Mouse (Mus musculus) mature B cell (primary cell): Measurements from ENCODE around the gene Dgat2.

Experiments used
- in situ Hi-C: fragments of 300-500 bp; cut with MboI; formaldehyde crosslinking; loops from 2 replicates; pipeline ENCODE4 v1.14.3; 2019

Dgat2 gene

GRCm38 (mm10) chr7:99191411-99191810 lies 8.9 kb upstream of the Dgat2 start:
- in situ Hi-C loops: no loop called here

DNA sequence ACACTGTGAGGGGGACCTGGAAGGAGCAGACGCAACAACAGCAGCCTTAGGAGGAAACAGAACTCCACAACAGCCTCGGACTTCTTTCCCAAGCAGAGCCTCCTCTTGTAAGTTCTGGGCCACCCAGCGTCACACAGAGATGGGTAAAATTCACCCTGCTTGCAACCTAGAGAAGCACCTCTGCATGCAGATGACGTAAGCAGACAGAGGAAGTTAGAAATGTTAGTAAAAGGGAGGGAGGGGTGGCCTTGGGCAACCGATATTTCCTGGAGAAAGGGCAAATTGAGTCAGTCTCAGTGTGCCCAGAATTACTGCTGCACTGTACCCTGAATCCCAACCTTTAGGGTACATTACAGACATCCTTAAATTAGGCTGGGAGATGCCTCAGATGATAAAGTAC lies 7.4 kb upstream of the Dgat2 start:
- in situ Hi-C loops: no loop called here

- in situ Hi-C loops: no loop called here
These were observed 6.1 kb upstream of the Dgat2 start for GRCm38 (mm10) chr7:99188630-99189029.

GRCm38 (mm10) chr7:99187451-99187850 lies 4.9 kb upstream of the Dgat2 start:
- in situ Hi-C loops: no loop called here

GRCm38 (mm10) chr7:99185405-99185804 lies 2.9 kb upstream of the Dgat2 start:
- in situ Hi-C loops: no loop called here

DNA sequence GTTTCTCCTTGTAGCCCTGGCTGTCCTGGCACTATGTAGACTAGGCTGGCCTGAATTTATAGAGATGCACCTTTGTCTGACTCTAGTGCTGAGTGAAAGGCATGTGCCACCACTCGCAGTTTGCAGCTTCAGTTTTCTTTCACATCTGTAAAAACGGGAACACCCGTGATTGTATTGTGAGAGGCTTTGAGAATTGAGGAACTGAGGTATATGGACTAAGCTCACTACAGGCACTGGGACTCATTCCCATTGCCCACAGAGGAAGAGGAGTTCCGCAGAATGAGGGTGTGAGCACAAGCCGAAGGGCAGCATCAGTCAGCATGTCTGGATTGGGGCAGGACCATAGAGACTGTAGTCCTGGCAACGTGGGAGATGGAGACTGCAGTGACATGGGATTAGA lies 1.2 kb upstream of the Dgat2 start:
- in situ Hi-C loops: no loop called here

- in situ Hi-C loops: no loop called here
These were observed 694 bp downstream of the Dgat2 start for GRCm38 (mm10) chr7:99181619-99182431.

GRCm38 (mm10) chr7:99180162-99180561 lies 2.4 kb downstream of the Dgat2 start:
- in situ Hi-C loops: no loop called here

- in situ Hi-C loops: no loop called here
These were observed 3.2 kb downstream of the Dgat2 start for GRCm38 (mm10) chr7:99179271-99179670.

DNA sequence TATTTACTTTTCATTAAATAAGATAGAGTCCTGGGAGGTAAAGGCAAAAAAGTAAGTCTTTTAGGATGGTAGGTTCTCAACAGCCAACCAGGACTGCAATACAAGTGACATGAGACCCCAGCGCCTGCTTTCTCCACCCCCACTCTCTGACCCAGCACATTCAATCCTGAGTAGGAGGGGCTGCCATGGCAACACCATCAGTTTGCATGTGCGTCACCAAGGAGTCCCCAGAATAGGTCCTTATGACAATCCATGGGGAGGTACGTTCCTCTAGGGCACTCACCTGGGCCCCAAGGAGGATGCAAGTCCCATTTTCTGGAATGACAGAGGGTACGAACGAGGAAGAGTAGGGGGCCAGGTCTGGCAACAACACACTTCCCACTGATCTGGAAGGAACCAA lies 5.1 kb downstream of the Dgat2 start:
- in situ Hi-C loops: no loop called here

DNA sequence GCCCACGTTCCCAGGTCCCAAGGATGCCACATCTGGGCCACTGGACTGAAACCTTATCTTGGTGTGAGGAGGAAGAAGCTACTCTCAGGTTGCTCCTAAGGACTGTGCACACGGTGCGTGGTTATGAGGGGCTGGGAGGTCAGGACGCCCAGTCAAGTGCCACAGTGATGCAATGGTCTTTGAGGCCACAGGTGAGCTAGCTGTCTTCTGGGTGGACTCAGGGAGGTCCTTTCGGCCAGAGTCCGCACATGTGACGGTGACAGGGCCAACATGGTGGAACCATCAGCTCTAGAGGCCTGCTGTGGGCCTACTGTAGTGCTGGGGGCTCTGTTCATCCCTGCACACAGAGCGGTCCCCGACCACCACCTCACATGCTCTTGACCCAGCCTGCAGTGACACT lies 6.9 kb downstream of the Dgat2 start:
- in situ Hi-C loops: no loop called here

GRCm38 (mm10) chr7:99175118-99175517 lies 7.4 kb downstream of the Dgat2 start:
- in situ Hi-C loops: no loop called here

DNA sequence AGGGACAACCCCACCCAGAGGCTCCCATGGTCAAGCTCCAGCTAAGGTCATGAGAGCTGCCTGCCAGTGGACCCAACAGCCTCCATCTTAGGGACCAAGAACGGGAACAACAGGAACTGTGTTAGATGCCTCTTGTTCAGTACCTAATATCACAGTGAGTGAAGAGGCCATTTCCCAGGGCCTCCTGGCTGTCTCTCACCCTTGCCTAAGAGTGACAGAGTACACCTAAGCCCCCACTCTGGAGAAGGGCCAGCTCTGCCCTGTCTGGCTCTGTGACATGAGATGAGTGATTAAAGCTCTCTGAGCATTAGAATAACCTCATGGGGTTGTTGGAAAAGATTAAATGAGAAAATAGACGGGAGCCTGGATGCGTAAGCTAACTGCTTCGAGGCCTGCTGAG lies 8.5 kb downstream of the Dgat2 start:
- in situ Hi-C loops: no loop called here

DNA sequence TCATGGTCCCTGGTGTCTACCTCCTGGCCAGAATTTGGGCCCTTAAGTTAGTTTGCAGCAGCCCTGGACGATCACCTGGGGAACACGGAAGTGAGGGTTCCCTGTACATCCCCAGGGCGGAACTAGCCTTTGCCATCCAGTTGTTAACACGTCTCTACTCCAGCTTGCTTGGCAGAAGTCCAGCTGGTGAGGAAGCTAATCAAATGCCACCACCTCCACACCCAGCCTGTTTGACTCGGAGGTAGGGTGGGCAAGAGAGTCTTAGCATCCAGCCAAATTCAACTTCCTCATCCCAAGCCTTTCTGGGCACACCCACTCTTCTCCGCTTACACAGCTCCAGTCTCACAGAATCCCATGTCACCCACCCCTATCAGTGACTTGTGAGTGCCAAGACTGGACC lies 9.6 kb downstream of the Dgat2 start:
- in situ Hi-C loops: no loop called here

DNA sequence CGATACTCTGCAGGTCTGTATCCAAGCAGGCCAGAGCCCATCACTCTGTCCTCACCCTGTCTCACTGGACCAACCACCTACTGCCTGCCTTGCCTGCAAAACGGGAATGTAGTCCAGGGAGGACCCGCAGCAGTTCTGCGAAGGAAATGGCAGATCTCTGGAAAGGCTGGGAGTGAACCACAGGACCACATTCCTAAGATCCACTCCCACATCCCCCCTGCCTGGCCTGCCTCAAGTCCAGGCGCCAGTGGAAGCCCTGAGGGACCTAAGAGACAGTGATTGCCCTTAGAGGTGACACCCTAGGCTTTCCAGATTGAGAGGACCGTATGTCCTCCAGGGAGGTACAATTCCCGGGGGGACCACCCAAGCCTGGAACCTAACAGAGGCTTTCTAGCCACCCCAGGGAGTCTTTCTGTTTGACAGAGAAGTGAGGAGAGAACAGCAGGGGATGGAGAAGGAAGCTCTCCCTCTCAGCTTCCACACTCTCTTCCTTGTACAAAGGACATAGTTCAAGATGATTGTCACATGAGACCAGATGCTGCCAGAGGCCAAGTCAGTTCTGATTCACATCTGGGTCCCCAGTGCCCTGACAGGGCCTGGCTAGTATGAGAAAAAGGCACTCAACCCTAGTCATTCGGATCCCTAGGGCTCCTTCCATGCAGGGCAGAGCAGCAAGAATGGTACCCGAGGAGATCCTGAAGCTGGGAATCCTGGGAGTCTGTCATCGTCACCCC lies 10.6 kb downstream of the Dgat2 start:
- in situ Hi-C loops: no loop called here

DNA sequence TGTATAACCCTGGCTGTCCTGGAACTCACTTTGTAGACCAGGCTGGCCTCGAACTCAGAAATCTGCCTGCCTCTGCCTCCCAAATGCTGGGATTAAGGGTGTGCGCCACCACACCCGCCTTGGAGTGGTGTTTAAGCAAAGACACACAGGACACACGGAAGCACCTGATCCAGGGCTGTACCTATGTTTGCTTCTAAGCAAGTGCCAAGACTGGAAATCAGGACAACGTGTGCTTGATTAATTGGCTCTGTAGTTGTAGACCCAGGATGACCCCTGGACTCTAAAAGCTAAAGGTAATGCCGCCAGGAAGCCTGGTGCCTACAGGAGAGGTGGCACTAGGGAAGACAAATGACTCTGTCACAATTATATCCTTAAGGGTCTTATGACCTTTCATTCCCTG lies 12.0 kb downstream of the Dgat2 start:
- in situ Hi-C loops: no loop called here

DNA sequence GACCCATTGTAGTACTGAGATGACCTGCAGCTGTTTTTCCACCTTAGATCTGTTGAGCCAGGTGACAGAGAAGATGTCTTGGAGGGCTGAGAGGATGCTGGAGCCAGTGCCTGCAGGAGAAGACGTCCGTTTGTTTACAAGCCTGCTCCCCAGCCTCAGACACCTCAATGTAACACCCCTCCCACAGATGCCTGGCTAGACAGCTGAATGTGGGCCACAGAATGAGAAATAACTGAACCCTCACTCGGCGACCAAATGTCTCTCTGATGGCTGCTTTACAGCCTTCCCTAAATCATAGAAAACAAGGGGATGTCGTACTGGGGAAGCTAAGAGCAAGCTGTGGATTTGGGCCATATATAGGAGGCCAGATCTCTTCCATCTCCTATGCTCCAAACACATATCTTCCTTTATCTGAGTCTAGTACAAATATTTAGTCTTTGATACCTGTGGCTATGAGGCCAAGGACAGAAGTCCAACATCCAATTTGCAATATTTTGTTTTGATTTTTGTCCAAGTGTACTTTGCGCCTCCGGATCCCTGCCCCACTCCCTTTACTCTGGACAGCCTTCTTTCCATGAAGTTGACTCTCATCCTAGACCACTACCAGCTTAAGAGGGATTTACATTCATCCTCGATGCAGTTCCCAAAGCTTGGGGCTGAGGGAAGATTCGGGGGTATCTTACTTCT lies 12.7 kb downstream of the Dgat2 start:
- in situ Hi-C loops: no loop called here

GRCm38 (mm10) chr7:99168756-99169155 lies 13.8 kb downstream of the Dgat2 start:
- in situ Hi-C loops: no loop called here

GRCm38 (mm10) chr7:99167939-99168338 lies 14.6 kb downstream of the Dgat2 start:
- in situ Hi-C loops: no loop called here

GRCm38 (mm10) chr7:99166159-99166558 lies 16.4 kb downstream of the Dgat2 start:
- in situ Hi-C loops: no loop called here

DNA sequence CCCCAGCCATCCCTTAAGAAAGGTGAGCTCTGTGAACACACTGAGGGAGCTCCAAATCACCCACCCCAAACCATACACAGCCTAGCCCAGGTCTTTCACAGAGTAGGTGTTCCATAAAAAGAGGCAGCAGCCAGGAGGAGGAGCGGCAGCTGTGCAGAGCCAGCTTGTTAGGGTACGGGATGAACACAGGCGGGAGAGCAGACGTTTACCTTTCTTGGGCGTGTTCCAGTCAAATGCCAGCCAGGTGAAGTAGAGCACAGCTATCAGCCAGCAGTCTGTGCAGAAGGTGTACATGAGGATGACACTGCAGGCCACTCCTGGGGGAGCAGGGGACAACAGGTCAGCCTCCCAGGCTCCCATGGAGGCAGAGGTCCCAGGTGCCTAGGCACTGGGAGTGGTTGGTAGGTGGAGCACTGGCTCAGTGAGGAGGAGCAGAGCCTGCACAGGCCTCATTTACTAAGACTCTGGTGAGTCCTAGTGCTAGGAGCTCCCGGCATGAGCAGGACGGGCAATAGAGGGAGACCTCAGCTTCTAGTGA lies 17.6 kb downstream of the Dgat2 start:
- in situ Hi-C loops: no loop called here

- in situ Hi-C loops: no loop called here
These were observed 20.1 kb downstream of the Dgat2 start for GRCm38 (mm10) chr7:99162462-99162861.

GRCm38 (mm10) chr7:99161961-99162360 lies 20.6 kb downstream of the Dgat2 start:
- in situ Hi-C loops: no loop called here
